Mouse (Mus musculus): ENCODE measurements around the gene Cmip.

The Cmip gene

GRCm38 (mm10) chr8:117326735-117327134, 69.9 kb downstream of the Cmip start:
- no peak for DNase-seq (ENCODE audit: low spot score)

GRCm38 (mm10) chr8:117327385-117327837, 70.5 kb downstream of the Cmip start:
- DNase-seq (ENCODE audit: low spot score) = no peak

- DNase-seq (ENCODE audit: low spot score) = no peak
These were observed 71.9 kb downstream of the Cmip start for GRCm38 (mm10) chr8:117328758-117329157.

GRCm38 (mm10) chr8:117329167-117329566, 72.3 kb downstream of the Cmip start:
- no peak for DNase-seq (ENCODE audit: low spot score)

GRCm38 (mm10) chr8:117329903-117330302, 73.0 kb downstream of the Cmip start:
- DNase-seq (ENCODE audit: low spot score) = no peak

GRCm38 (mm10) chr8:117332229-117333010, 75.6 kb downstream of the Cmip start:
- no peak for DNase-seq (ENCODE audit: low spot score)

GRCm38 (mm10) chr8:117333619-117334018, 76.8 kb downstream of the Cmip start:
- DNase-seq (ENCODE audit: low spot score) = no peak

GRCm38 (mm10) chr8:117334058-117334747, 77.3 kb downstream of the Cmip start:
- no peak for DNase-seq (ENCODE audit: low spot score)

GRCm38 (mm10) chr8:117334748-117335393, 78.0 kb downstream of the Cmip start:
- no peak for DNase-seq (ENCODE audit: low spot score)

- DNase-seq (ENCODE audit: low spot score) = no peak
These were observed 78.6 kb downstream of the Cmip start for GRCm38 (mm10) chr8:117335423-117335822.

GRCm38 (mm10) chr8:117337188-117337587, 80.3 kb downstream of the Cmip start:
- no peak for DNase-seq (ENCODE audit: low spot score)

GRCm38 (mm10) chr8:117338678-117339077, 81.8 kb downstream of the Cmip start:
- no peak for DNase-seq (ENCODE audit: low spot score)

GRCm38 (mm10) chr8:117339296-117339957, 82.6 kb downstream of the Cmip start:
- no peak for DNase-seq (ENCODE audit: low spot score)

GRCm38 (mm10) chr8:117339958-117340651, 83.2 kb downstream of the Cmip start:
- no peak for DNase-seq (ENCODE audit: low spot score)

- no peak for DNase-seq (ENCODE audit: low spot score)
These were observed 83.9 kb downstream of the Cmip start for GRCm38 (mm10) chr8:117340800-117341199.

- no peak for DNase-seq (ENCODE audit: low spot score)
These were observed 86.0 kb downstream of the Cmip start for GRCm38 (mm10) chr8:117342735-117343385.

- DNase-seq (ENCODE audit: low spot score) = no peak
These were observed 86.6 kb downstream of the Cmip start for GRCm38 (mm10) chr8:117343484-117343883.

GRCm38 (mm10) chr8:117344899-117345298, 88.0 kb downstream of the Cmip start:
- DNase-seq (ENCODE audit: low spot score) = no peak

GRCm38 (mm10) chr8:117345376-117345775, 88.5 kb downstream of the Cmip start:
- DNase-seq (ENCODE audit: low spot score) = no peak

- no peak for DNase-seq (ENCODE audit: low spot score)
These were observed 90.7 kb downstream of the Cmip start for GRCm38 (mm10) chr8:117347556-117347955.

GRCm38 (mm10) chr8:117348718-117349394, 92.0 kb downstream of the Cmip start:
- no peak for DNase-seq (ENCODE audit: low spot score)
